Mouse (Mus musculus): ENCODE measurements at regions not wholly inside any gene's neighbourhood (a gene's known extent, or its start where the extent isn't known, plus 50 kb on each side); places are given as distances from the start of the nearest gene placed in this dataset.

- WGBS: 79% methylated on average over 1 of the region's 1 CpGs
- no peaks in the 10 kb centered on the region for H3K9me3 ChIP-seq (ENCODE audit: control insufficient read depth, low read length)
- H3K4me2 ChIP-seq (replicated peaks; ENCODE audit: low read depth, low read length, severe bottlenecking): no peak overlapping the region
- H3K9ac ChIP-seq (ENCODE audit: low read depth, low read length, severe bottlenecking): no peak overlapping the region
- DNase-seq (ENCODE audit: low spot score) (no peak), ATAC-seq (ENCODE audit: low FRiP score, low read depth) (no peak)
- no peaks in the 10 kb centered on the region for H3K4me1 ChIP-seq (ENCODE audit: control insufficient read depth, insufficient read depth, low read length)
- H3K36me3 ChIP-seq (ENCODE audit: control insufficient read depth, insufficient read depth, low read length): no peaks in the 10 kb centered on the region
- no peak overlapping the region for H3K4me3 ChIP-seq (replicated peaks; ENCODE audit: low read length)
- H3K27me3 ChIP-seq (ENCODE audit: control insufficient read depth, insufficient read depth, low read length): no peaks in the 10 kb centered on the region
- TF ChIP-seq POLR2A (IDR thresholded peaks at IDR 0.05; ENCODE audit: borderline replicate concordance, extremely low read depth, insufficient read depth, insufficient read length): no peak
- H3K27ac ChIP-seq (replicated peaks; ENCODE audit: low read depth, low read length): no peak overlapping the region
Observed at GRCm38 (mm10) chr16:21368821-21369220, 54.1 kb upstream of the Vps8 start.

GRCm38 (mm10) chr16:21369569-21370512 lies 53.1 kb upstream of the Vps8 start:
- no peak overlapping the region for H3K4me2 ChIP-seq (replicated peaks; ENCODE audit: low read depth, low read length, severe bottlenecking)
- no peak overlapping the region for H3K27ac ChIP-seq (replicated peaks; ENCODE audit: low read depth, low read length)
- WGBS: 47% methylated on average over 12 of the region's 12 CpGs
- H3K4me3 ChIP-seq (replicated peaks; ENCODE audit: low read length): no peak overlapping the region
- H3K36me3 ChIP-seq (ENCODE audit: control insufficient read depth, insufficient read depth, low read length): no peaks in the 10 kb centered on the region
- no peaks in the 10 kb centered on the region for H3K27me3 ChIP-seq (ENCODE audit: control insufficient read depth, insufficient read depth, low read length)
- no peaks in the 10 kb centered on the region for H3K9me3 ChIP-seq (ENCODE audit: control insufficient read depth, low read length)
- no peak overlapping the region for H3K9ac ChIP-seq (ENCODE audit: low read depth, low read length, severe bottlenecking)
- DNase-seq (ENCODE audit: low spot score) (no peak), ATAC-seq (ENCODE audit: low FRiP score, low read depth) (no peak)
- TF ChIP-seq POLR2A (IDR thresholded peaks at IDR 0.05; ENCODE audit: borderline replicate concordance, extremely low read depth, insufficient read depth, insufficient read length): no peak
- H3K4me1 ChIP-seq (ENCODE audit: control insufficient read depth, insufficient read depth, low read length): no peaks in the 10 kb centered on the region
